Comparison of ENCODE assay signal across 9 mouse cellular contexts in genomic region chr1:80383613-80384589, GRCm38 (mm10). TPM values are rescaled to one million over a fixed set of nuclear protein-coding genes. Genes with fewer than 3 reads are reported as not detected.
A peak's percentile ranks its signal among the peaks of the same experiment; 100 is the strongest.
DNase-seq lines count a peak whose midpoint lies in the region; ATAC-seq and TF ChIP-seq lines count a peak whose summit lies in the region.
"Had no signal": no experiment of that assay in that cellular context is flagged by ENCODE, and none has a peak within 500 bp of the region (broad histone marks: within the 10 kb centered on the region; RNA-seq: fewer than 3 reads in every experiment).

No protein-coding gene starts in this region.

- H3K9ac ChIP-seq in intestine, postnatal 0 days (ENCODE audit: low read depth, low read length), result no peak overlapping the region

- H3K9me3 ChIP-seq in limb, embryonic 10.5 days (replicated peaks), result no peaks in the 10 kb centered on the region
- no peaks in the 10 kb centered on the region for H3K9me3 ChIP-seq in intestine, postnatal 0 days (ENCODE audit: control insufficient read depth)

- H3K4me3 ChIP-seq in spleen, adult 2 months (ENCODE audit: extremely low read depth, insufficient read depth, insufficient read length), result peak overlapping the region; percentile 22; the same call in 1 of the 2 replicates
- H3K4me3 ChIP-seq in limb, embryonic 10.5 days, result no peak overlapping the region
- H3K4me3 ChIP-seq in intestine, postnatal 0 days (ENCODE audit: low read depth, low read length), result no peak overlapping the region

- H3K36me3 ChIP-seq in spleen, adult 2 months (ENCODE audit: control insufficient read depth, insufficient read depth, low read length), result no peaks in the 10 kb centered on the region
- no peaks in the 10 kb centered on the region for H3K36me3 ChIP-seq in limb, embryonic 10.5 days
- no peaks in the 10 kb centered on the region for H3K36me3 ChIP-seq in intestine, postnatal 0 days (ENCODE audit: control insufficient read depth, insufficient read depth)

- 30% methylated on average over 25 of the region's 25 CpGs for WGBS in spleen, adult 2 months
- 93% methylated on average over 25 of the region's 25 CpGs for WGBS in limb, embryonic 10.5 days
- WGBS in intestine, postnatal 0 days, result 73% methylated on average over 25 of the region's 25 CpGs

- no peak overlapping the region for H3K4me2 ChIP-seq in intestine, postnatal 0 days (replicated peaks; ENCODE audit: low read depth)

- H3K27ac ChIP-seq in spleen, adult 2 months (ENCODE audit: insufficient read depth, low read length), result no peak overlapping the region
- H3K27ac ChIP-seq in limb, embryonic 10.5 days, result 0 out of 2 replicates have a peak overlapping the region, but pooled peaks have one; percentile 2
- H3K27ac ChIP-seq in intestine, postnatal 0 days (ENCODE audit: low read depth, low read length), result no peak overlapping the region

- DNase-seq in spleen, adult 2 months (ENCODE audit: low read depth in 1 of 2, low spot score in 2 of 2), result no peak
- no peak for DNase-seq in spleen, postnatal 10 days (ENCODE audit: low spot score in 2 of 2)
- DNase-seq in limb, embryonic 10.5 days (ENCODE audit: low spot score), result no peak
- DNase-seq in thymus, postnatal 4 days, result peak; percentile 43
- DNase-seq in frontal cortex, postnatal 25 days (ENCODE audit: low spot score in 2 of 2), result no peak
- DNase-seq in yolk sac, embryonic 10.5 days (ENCODE audit: low spot score), result no peak
- DNase-seq: kidney, adult 9 months had no signal

- no peak for TF ChIP-seq POLR2A in spleen, adult 2 months (IDR thresholded peaks at IDR 0.05; ENCODE audit: low read depth, low read length)

- no peak for TF ChIP-seq CTCF in spleen, adult 2 months (IDR thresholded peaks at IDR 0.05; ENCODE audit: extremely low read depth, insufficient read depth, insufficient read length, insufficient replicate concordance)
- no peak for TF ChIP-seq CTCF in intestine, postnatal 0 days (IDR thresholded peaks at IDR 0.05; ENCODE audit: low read depth)

- H3K27me3 ChIP-seq in spleen, adult 2 months (ENCODE audit: control insufficient read depth, insufficient read depth, low read length), result no peaks in the 10 kb centered on the region
- no peaks in the 10 kb centered on the region for H3K27me3 ChIP-seq in limb, embryonic 10.5 days (ENCODE audit: low read depth, poor library complexity, severe bottlenecking)
- H3K27me3 ChIP-seq in intestine, postnatal 0 days (replicated peaks; ENCODE audit: control insufficient read depth, insufficient read depth, low read length), result no peaks in the 10 kb centered on the region

- ATAC-seq in megakaryocyte, adult 5-6 weeks (ENCODE audit: poor library complexity, severe bottlenecking), result peak; percentile 61
- no peak for ATAC-seq in intestine, postnatal 0 days

- peaks cover 9% of the 10 kb centered on the region; the same call in 1 of the 2 replicates for H3K4me1 ChIP-seq in spleen, adult 2 months (ENCODE audit: control insufficient read depth, insufficient read depth, insufficient read length)
- peaks cover 4% of the 10 kb centered on the region; the same call in 1 of the 2 replicates for H3K4me1 ChIP-seq in limb, embryonic 10.5 days
- H3K4me1 ChIP-seq in intestine, postnatal 0 days (replicated peaks; ENCODE audit: control insufficient read depth, insufficient read depth, low read length), result no peaks in the 10 kb centered on the region

RNA-seq across cellular contexts. Expression of gene Cul3, which starts 43.6 kb away (rescaled TPM):
- polyA plus RNA-seq in spleen, adult 2 months (2012; rRNA removed), result 4.5 and 5.4 TPM in 2 replicates
- 31.7 and 33.7 TPM in 2 replicates for polyA plus RNA-seq in limb, embryonic 10.5 days (2016; fragmentation: Nextera tagmentation; extraction: Ambion mirVana)
- 185 and 192 TPM in 2 replicates for total RNA-seq in megakaryocyte, adult 5-6 weeks (2015)
- 317 and 389 TPM in 2 replicates for total RNA-seq in megakaryocyte, adult 5-6 weeks (2017)
- 31.8 and 37.6 TPM in 2 replicates for polyA plus RNA-seq in intestine, postnatal 0 days (2015; fragmentation: Nextera tagmentation; extraction: Ambion mirVana)
